Mouse (Mus musculus): ENCODE data around the gene Slc16a6. TPM values are rescaled to one million over a fixed set of nuclear protein-coding genes. Genes with fewer than 3 reads are reported as not detected.

Slc16a6 gene
- polyA plus RNA-seq, 1 experiment from 2014 or later = 3.6 TPM

DNA sequence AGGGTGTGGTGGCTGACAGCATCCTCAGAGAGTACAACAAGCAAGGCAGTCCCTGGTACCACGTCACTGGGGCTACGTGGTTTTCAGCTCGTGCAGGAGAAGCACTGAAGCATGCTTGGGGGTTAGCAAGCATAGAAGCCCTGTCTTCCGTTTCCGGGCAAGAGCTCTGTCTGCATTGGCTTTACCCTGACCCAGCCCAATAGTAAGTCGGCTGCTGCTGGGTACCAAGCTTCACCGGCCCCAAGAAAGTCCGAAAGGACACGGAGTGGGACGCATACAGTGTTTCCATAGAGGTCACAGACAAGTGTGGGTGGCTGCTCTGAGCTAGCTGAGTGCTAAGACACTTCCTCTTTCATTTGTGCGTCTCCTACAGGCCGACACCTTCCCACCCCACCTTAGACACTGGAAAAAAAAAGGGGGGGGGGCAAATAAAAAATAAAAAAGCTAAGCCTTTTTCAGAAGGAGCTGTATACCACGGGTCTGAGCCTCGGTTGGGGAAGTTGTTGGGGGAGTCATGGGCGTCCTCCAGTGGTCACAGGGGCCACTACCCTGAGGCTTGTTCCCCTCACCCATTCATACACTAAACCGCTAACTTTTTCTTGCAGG, 53.3 kb downstream of the Slc16a6 start:
- no peaks in the 10 kb centered on the region for H3K36me3 ChIP-seq (ENCODE audit: poor library complexity, severe bottlenecking)
- H3K4me2 ChIP-seq = no peak overlapping the region
- 0 out of 2 replicates have a peak, but pooled peaks cover 5% of the 10 kb centered on the region for H3K9me3 ChIP-seq (replicated peaks)
- no peaks in the 10 kb centered on the region for H3K4me1 ChIP-seq
- 38% methylated on average over 16 of the region's 16 CpGs for WGBS
- H3K4me3 ChIP-seq = no peak overlapping the region
- no peak for ATAC-seq
- H3K9ac ChIP-seq = no peak overlapping the region
- no peaks in the 10 kb centered on the region for H3K27me3 ChIP-seq
- H3K27ac ChIP-seq = no peak overlapping the region

DNA sequence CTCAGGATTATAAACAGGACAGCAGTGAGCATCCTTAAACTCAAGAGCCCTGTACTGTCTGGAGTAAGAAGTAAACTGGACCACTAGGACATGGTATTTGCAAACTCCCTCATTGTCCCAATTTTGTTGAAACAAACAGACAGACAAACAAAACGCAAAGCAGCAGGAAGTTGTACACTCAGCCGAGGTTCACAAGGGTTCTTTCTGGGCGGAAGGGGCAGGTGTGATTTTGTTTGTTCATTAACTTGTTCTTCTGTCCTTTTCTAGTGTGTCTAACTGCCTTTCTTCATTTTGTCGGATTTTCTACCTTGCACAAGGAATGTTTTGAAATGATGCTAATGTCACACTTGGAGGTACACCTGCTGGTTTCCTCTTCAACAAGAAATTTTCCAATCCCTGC, 53.9 kb downstream of the Slc16a6 start:
- no peaks in the 10 kb centered on the region for H3K27me3 ChIP-seq
- no peak for ATAC-seq

DNA sequence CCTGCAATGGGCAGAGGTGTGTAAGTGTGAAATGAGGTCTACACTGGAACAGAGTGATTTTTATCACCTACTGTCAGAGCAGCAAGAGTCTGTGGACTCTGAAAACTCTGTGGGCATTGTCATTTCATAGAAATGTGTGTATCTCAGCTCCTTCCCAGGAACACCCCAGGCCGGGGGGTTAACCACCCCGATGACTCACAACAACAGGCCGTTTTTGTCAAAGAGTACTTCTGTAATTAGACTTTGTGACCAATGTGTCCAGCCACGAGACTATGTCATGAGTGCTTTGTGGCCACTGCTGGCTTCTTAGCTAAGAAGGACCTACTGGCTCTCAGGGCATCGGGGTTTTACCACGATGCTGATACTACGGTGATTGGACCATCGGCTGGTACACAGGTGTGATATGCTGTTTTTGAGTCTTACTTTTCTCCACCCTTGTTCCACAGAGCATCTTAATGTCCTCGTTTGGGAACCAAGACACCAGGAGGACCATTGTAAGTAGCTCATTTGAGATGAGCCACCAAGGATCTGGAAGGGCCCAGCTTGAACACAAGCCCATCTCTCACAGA, 55.8 kb downstream of the Slc16a6 start:
- Histone ChIP-seq H3K36me3 (ENCODE audit: poor library complexity, severe bottlenecking) (no peaks in the 10 kb centered on the region), H3K4me2 (no peak overlapping the region), H3K27me3 (no peaks in the 10 kb centered on the region), H3K9ac (no peak overlapping the region), H3K4me3 (no peak overlapping the region), H3K9me3 (replicated peaks) (0 out of 2 replicates have a peak, but pooled peaks cover 5% of the 10 kb centered on the region), H3K27ac (no peak overlapping the region), H3K4me1 (no peaks in the 10 kb centered on the region)
- no peak for ATAC-seq
- 90% methylated on average over 9 of the region's 9 CpGs for whole genome bisulfite sequencing

More for the DNA sequence above, 53.9 kb downstream of the Slc16a6 start:
- Histone ChIP-seq H3K4me3 (no peak overlapping the region), H3K27ac (no peak overlapping the region), H3K9me3 (replicated peaks) (0 out of 2 replicates have a peak, but pooled peaks cover 5% of the 10 kb centered on the region), H3K36me3 (ENCODE audit: poor library complexity, severe bottlenecking) (no peaks in the 10 kb centered on the region), H3K4me1 (no peaks in the 10 kb centered on the region), H3K4me2 (no peak overlapping the region), H3K9ac (no peak overlapping the region)
- WGBS = 47% methylated on average over 4 of the region's 4 CpGs

GRCm38 (mm10) chr11:109416709-109417420, 56.5 kb downstream of the Slc16a6 start:
- H3K27ac ChIP-seq = no peak overlapping the region
- 90% methylated on average over 8 of the region's 8 CpGs for WGBS
- H3K4me3 ChIP-seq = no peak overlapping the region
- H3K4me1 ChIP-seq = no peaks in the 10 kb centered on the region
- H3K4me2 ChIP-seq = no peak overlapping the region
- no peak overlapping the region for H3K9ac ChIP-seq
- no peaks in the 10 kb centered on the region for H3K36me3 ChIP-seq (ENCODE audit: poor library complexity, severe bottlenecking)
- no peaks in the 10 kb centered on the region for H3K9me3 ChIP-seq (replicated peaks)
- no peak for ATAC-seq
- H3K27me3 ChIP-seq = no peaks in the 10 kb centered on the region

DNA sequence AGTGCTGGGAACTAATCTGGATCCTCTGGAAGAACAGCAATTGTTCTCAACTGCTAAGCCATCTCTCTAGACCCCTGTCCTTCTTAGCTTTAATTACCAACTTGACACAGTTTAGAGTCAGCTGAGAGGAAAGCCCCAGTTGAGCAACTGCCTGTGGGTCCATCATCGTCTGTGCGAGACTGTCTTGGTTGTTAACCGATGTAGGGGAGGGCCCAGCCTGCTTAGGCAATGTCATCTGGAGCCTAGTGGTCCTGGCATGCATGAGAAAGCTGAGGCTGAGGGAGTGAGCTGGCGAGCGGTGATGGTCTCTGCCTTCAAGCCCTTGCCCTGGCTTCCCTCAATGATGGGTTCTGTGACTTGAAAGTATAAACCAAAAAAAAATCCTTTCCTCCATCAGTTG, 58.6 kb downstream of the Slc16a6 start:
- no peak overlapping the region for H3K9ac ChIP-seq
- no peaks in the 10 kb centered on the region for H3K36me3 ChIP-seq (ENCODE audit: poor library complexity, severe bottlenecking)
- H3K27me3 ChIP-seq = no peaks in the 10 kb centered on the region
- no peaks in the 10 kb centered on the region for H3K9me3 ChIP-seq (replicated peaks)
- no peak overlapping the region for H3K4me2 ChIP-seq
- ATAC-seq = no peak
- H3K27ac ChIP-seq = no peak overlapping the region
- no peak overlapping the region for H3K4me3 ChIP-seq
- no peaks in the 10 kb centered on the region for H3K4me1 ChIP-seq
- 93% methylated on average over 5 of the region's 5 CpGs for WGBS

GRCm38 (mm10) chr11:109413617-109414016, 59.8 kb downstream of the Slc16a6 start, which contains the start of gene 9930022D16Rik:
Gene 9930022D16Rik (plus strand): TSS chr11:109413917.
- no peak within 1 kb of the TSS for H3K4me3 ChIP-seq
- ATAC-seq = no peak
- no peaks in the 10 kb centered on the region for H3K27me3 ChIP-seq
- WGBS = 90% methylated on average over 6 of the region's 6 CpGs
- no peaks in the 10 kb centered on the region for H3K36me3 ChIP-seq (ENCODE audit: poor library complexity, severe bottlenecking)
- H3K4me1 ChIP-seq = no peaks in the 10 kb centered on the region
- no peak within 1 kb of the TSS for H3K9ac ChIP-seq
- H3K27ac ChIP-seq = no peak within 1 kb of the TSS
- no peaks in the 10 kb centered on the region for H3K9me3 ChIP-seq (replicated peaks)
- no peak within 1 kb of the TSS for H3K4me2 ChIP-seq

GRCm38 (mm10) chr11:109410197-109410980, 63.0 kb downstream of the Slc16a6 start:
- H3K27me3 ChIP-seq = no peaks in the 10 kb centered on the region
- WGBS = 92% methylated on average over 15 of the region's 15 CpGs

DNA sequence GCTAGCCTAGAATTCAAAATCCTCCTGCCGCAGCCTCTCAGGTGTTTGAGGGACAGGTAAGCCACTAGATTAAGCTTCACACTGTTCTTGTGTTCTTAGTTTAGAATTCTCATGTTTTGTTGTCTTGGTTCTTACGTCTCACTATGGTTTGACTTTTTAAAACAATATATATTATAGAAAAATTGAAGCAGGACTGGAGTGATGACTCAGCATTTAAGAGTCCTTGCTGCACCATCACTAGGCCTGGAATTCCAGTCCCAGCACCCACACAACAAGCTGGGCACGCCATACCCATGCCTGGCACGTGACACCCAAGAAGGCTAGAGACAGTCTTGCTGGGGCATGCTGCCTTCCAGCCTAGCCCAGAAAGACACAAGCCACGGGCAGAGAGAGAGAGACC, 67.0 kb downstream of the Slc16a6 start:
- Histone ChIP-seq H3K4me1 (no peaks in the 10 kb centered on the region), H3K4me3 (no peak overlapping the region), H3K27ac (no peak overlapping the region), H3K9me3 (replicated peaks) (no peaks in the 10 kb centered on the region), H3K4me2 (no peak overlapping the region), H3K27me3 (no peaks in the 10 kb centered on the region), H3K36me3 (ENCODE audit: poor library complexity, severe bottlenecking) (no peaks in the 10 kb centered on the region), H3K9ac (no peak overlapping the region)
- ATAC-seq = no peak
- WGBS = 86% methylated on average over 5 of the region's 5 CpGs

More at GRCm38 (mm10) chr11:109410197-109410980, 63.0 kb downstream of the Slc16a6 start:
- Histone ChIP-seq H3K36me3 (ENCODE audit: poor library complexity, severe bottlenecking) (no peaks in the 10 kb centered on the region), H3K4me1 (no peaks in the 10 kb centered on the region), H3K4me3 (no peak overlapping the region), H3K27ac (no peak overlapping the region), H3K9ac (no peak overlapping the region), H3K9me3 (replicated peaks) (no peaks in the 10 kb centered on the region), H3K4me2 (no peak overlapping the region)
- no peak for ATAC-seq

Small RNA genes lying within 50 kb of the gene (microRNA-seq; reads per million reads assigned to microRNA genes)
- not detected for gene Gm25540

Other genes starting within 250 kb of the Slc16a6 start
- 3.0 and 3.5 TPM in 2 replicates for gene Rgs9, start 175.5 kb downstream of the Slc16a6 start, polyA plus RNA-seq (2015; fragmentation: Nextera tagmentation; extraction: Ambion mirVana)
- gene Gna13, start 110.8 kb downstream of the Slc16a6 start, polyA plus RNA-seq (2015; fragmentation: Nextera tagmentation; extraction: Ambion mirVana) = 16.3 and 16.8 TPM in 2 replicates
- not detected in 2 replicates for gene 9930022D16Rik, start 59.7 kb downstream of the Slc16a6 start, polyA plus RNA-seq (2015; fragmentation: Nextera tagmentation; extraction: Ambion mirVana)
- gene Amz2, start 47.7 kb downstream of the Slc16a6 start, polyA plus RNA-seq (2015; fragmentation: Nextera tagmentation; extraction: Ambion mirVana) = 57.6 and 58.4 TPM in 2 replicates
- 3.4 and 5.4 TPM in 2 replicates for gene Arsg, start 224 bp downstream of the Slc16a6 start, polyA plus RNA-seq (2015; fragmentation: Nextera tagmentation; extraction: Ambion mirVana)
- 8.8 and 10.7 TPM in 2 replicates for gene Wipi1, start 138.4 kb upstream of the Slc16a6 start, polyA plus RNA-seq (2015; fragmentation: Nextera tagmentation; extraction: Ambion mirVana)
- gene Prkar1a, start 175.8 kb upstream of the Slc16a6 start, polyA plus RNA-seq (2015; fragmentation: Nextera tagmentation; extraction: Ambion mirVana) = 403 and 426 TPM in 2 replicates
- gene Fam20a, start 248.7 kb upstream of the Slc16a6 start, polyA plus RNA-seq (2015; fragmentation: Nextera tagmentation; extraction: Ambion mirVana) = 1.1 and 1.8 TPM in 2 replicates